Mouse (Mus musculus): ENCODE results near the gene Ddx39b. TPM values are rescaled to one million over a fixed set of nuclear protein-coding genes. Genes with fewer than 3 reads are reported as not detected.

The Ddx39b gene
- total and polyA plus RNA-seq, 3 experiments: 208 to 411 (median 242) TPM

- DNase-seq (ENCODE audit: extremely low read depth): no peak
- in situ Hi-C loops (cut with MboI; ENCODE audit: low pct_ligation_motif_present, low pct_unique_long_range_greater_than_20kb, low sequenced_read_pairs): no loop called here
- Histone ChIP-seq H3K36me3 (replicated peaks in 1 of 2; ENCODE audit: control insufficient read depth in 1 of 2, insufficient read depth in 1 of 2, low read length in 1 of 2) (no peaks in the 10 kb centered on the region), H3K4me3 (replicated peaks in 1 of 3; ENCODE audit: low read depth in 2 of 3, low read length in 2 of 3, poor library complexity in 1 of 3) (no peak overlapping the region), H3K9ac (ENCODE audit: insufficient read depth, low read depth) (no peak overlapping the region), H3K27ac (ENCODE audit: insufficient read depth, low read depth) (no peak overlapping the region), H3K27me3 (replicated peaks) (no peaks in the 10 kb centered on the region), H3K9me3 (replicated peaks; ENCODE audit: low read length) (no peaks in the 10 kb centered on the region), H3K4me1 (ENCODE audit: control insufficient read depth in 1 of 2, insufficient read depth in 2 of 2) (peaks cover 31 to 76% of the 10 kb centered on the region in 2 experiments), H3K4me2 (ENCODE audit: insufficient read depth, low read depth, poor library complexity, severe bottlenecking) (no peak overlapping the region), H3K79me2 (replicated peaks; ENCODE audit: control insufficient read depth, extremely low read depth, insufficient read depth, poor library complexity, severe bottlenecking) (no peaks in the 10 kb centered on the region)
- TF ChIP-seq USF2 (conservative IDR thresholded peaks at IDR 0.05; ENCODE audit: low read depth, low read length): no peak
- no peak for TF ChIP-seq PAX5 (IDR thresholded peaks at IDR 0.05; ENCODE audit: low read length)
- TF ChIP-seq USF1 (IDR thresholded peaks at IDR 0.05; ENCODE audit: low read depth, low read length): no peak
- no peak for TF ChIP-seq ETS1 (conservative IDR thresholded peaks at IDR 0.05; ENCODE audit: low read depth, low read length)
- no peak for TF ChIP-seq RCOR1 (conservative IDR thresholded peaks at IDR 0.05; ENCODE audit: low read depth, low read length)
- no peak for TF ChIP-seq BHLHE40 (IDR thresholded peaks at IDR 0.05; ENCODE audit: low read depth, low read length)
- no peak for TF ChIP-seq JUN (IDR thresholded peaks at IDR 0.05; ENCODE audit: insufficient read depth, low read depth, low read length)
- TF ChIP-seq MAZ (IDR thresholded peaks at IDR 0.05; ENCODE audit: low read depth, low read length): no peak
- TF ChIP-seq NELFE (IDR thresholded peaks at IDR 0.05; ENCODE audit: low read depth, low read length): no peak
- no peak for TF ChIP-seq MAFK (IDR thresholded peaks at IDR 0.05; ENCODE audit: insufficient replicate concordance, low read length)
- no peak for TF ChIP-seq E2F4 (IDR thresholded peaks at IDR 0.05; ENCODE audit: insufficient replicate concordance, low read depth, low read length)
- dilution Hi-C loops (cut with MboI; ENCODE audit: extremely low pct_ligation_motif_present, extremely low pct_unique_long_range_greater_than_20kb, low sequenced_read_pairs): no loop called here
Observed at GRCm38 (mm10) chr17:35213071-35213470, 28.5 kb upstream of the Ddx39b start.

- Histone ChIP-seq H3K4me3 (replicated peaks in 1 of 3; ENCODE audit: low read depth in 2 of 3, low read length in 2 of 3, poor library complexity in 1 of 3) (peak overlapping the region in 1 of 3 experiments; percentile 19), H3K4me1 (ENCODE audit: control insufficient read depth in 1 of 2, insufficient read depth in 2 of 2) (peaks cover 33 to 80% of the 10 kb centered on the region in 2 experiments)
- DNase-seq (ENCODE audit: extremely low read depth): peak; percentile 83
Observed at GRCm38 (mm10) chr17:35218516-35219193, 22.9 kb upstream of the Ddx39b start.

More at GRCm38 (mm10) chr17:35218516-35219193, 22.9 kb upstream of the Ddx39b start:
- Histone ChIP-seq H3K27ac (ENCODE audit: insufficient read depth, low read depth) (peak overlapping the region; percentile 92), H3K36me3 (replicated peaks in 1 of 2; ENCODE audit: control insufficient read depth in 1 of 2, insufficient read depth in 1 of 2, low read length in 1 of 2) (peaks cover 23 to 32% of the 10 kb centered on the region in 2 experiments), H3K79me2 (replicated peaks; ENCODE audit: control insufficient read depth, extremely low read depth, insufficient read depth, poor library complexity, severe bottlenecking) (no peaks in the 10 kb centered on the region), H3K27me3 (replicated peaks) (no peaks in the 10 kb centered on the region), H3K9me3 (replicated peaks; ENCODE audit: low read length) (no peaks in the 10 kb centered on the region), H3K9ac (ENCODE audit: insufficient read depth, low read depth) (peak overlapping the region; percentile 41; the same call in 1 of the 2 replicates), H3K4me2 (ENCODE audit: insufficient read depth, low read depth, poor library complexity, severe bottlenecking) (peak overlapping the region; percentile 87)
- dilution Hi-C loops (cut with MboI; ENCODE audit: extremely low pct_ligation_motif_present, extremely low pct_unique_long_range_greater_than_20kb, low sequenced_read_pairs): no loop called here
- TF ChIP-seq MAX (IDR thresholded peaks at IDR 0.05; ENCODE audit: low read length): peak; percentile 43; the same call in 1 of the 2 replicates
- peak; percentile 78 for TF ChIP-seq BHLHE40 (IDR thresholded peaks at IDR 0.05; ENCODE audit: low read depth, low read length)
- TF ChIP-seq MAZ (IDR thresholded peaks at IDR 0.05; ENCODE audit: low read depth, low read length): peak; percentile 37; the same call in 1 of the 2 replicates
- peak; percentile 60 for TF ChIP-seq CHD2 (IDR thresholded peaks at IDR 0.05; ENCODE audit: low read length)
- 0 out of 2 replicates have a peak, but pooled peaks have one; percentile 29 for TF ChIP-seq KAT2A (IDR thresholded peaks at IDR 0.05; ENCODE audit: insufficient replicate concordance, low read length)
- TF ChIP-seq SIN3A (IDR thresholded peaks at IDR 0.05; ENCODE audit: low read length): no peak; the same call in 1 of the 2 replicates
- TF ChIP-seq UBTF (IDR thresholded peaks at IDR 0.05; ENCODE audit: low read depth, low read length): no peak; the same call in 1 of the 2 replicates
- TF ChIP-seq MAFK (IDR thresholded peaks at IDR 0.05; ENCODE audit: insufficient replicate concordance, low read length): peak; percentile 62; the same call in 1 of the 2 replicates
- no peak for TF ChIP-seq NRF1 (IDR thresholded peaks at IDR 0.05; ENCODE audit: low read depth, low read length)
- peak; percentile 79 for TF ChIP-seq MEF2A (IDR thresholded peaks at IDR 0.05; ENCODE audit: borderline replicate concordance, low read depth, low read length)
- TF ChIP-seq USF2 (conservative IDR thresholded peaks at IDR 0.05; ENCODE audit: low read depth, low read length): no peak
- TF ChIP-seq RCOR1 (conservative IDR thresholded peaks at IDR 0.05; ENCODE audit: low read depth, low read length): peak; percentile 61; the same call in 1 of the 2 replicates
- TF ChIP-seq RAD21 (IDR thresholded peaks at IDR 0.05; ENCODE audit: low read depth, low read length): no peak
- TF ChIP-seq EP300 (IDR thresholded peaks at IDR 0.05; ENCODE audit: low read length): peak; percentile 56
- TF ChIP-seq TCF12 (IDR thresholded peaks at IDR 0.05; ENCODE audit: low read depth, low read length): peak; percentile 64; the same call in 1 of the 2 replicates
- no peak; the same call in 1 of the 2 replicates for TF ChIP-seq SMC3 (IDR thresholded peaks at IDR 0.05; ENCODE audit: low read depth, low read length)
- peak; percentile 77 for TF ChIP-seq IRF4 (IDR thresholded peaks at IDR 0.05; ENCODE audit: low read depth, low read length)
- peak; percentile 85 for TF ChIP-seq ETS1 (conservative IDR thresholded peaks at IDR 0.05; ENCODE audit: low read depth, low read length)
- no peak for TF ChIP-seq JUND (conservative IDR thresholded peaks at IDR 0.05; ENCODE audit: low read depth, low read length)
- in situ Hi-C loops (cut with MboI; ENCODE audit: low pct_ligation_motif_present, low pct_unique_long_range_greater_than_20kb, low sequenced_read_pairs): no loop called here

Measured in CH12.LX (cell line).